Mouse (Mus musculus) adrenal gland, postnatal 0 days (tissue): ENCODE data around the gene Gm20481. TPM values are rescaled to one million over a fixed set of nuclear protein-coding genes. Genes with fewer than 3 reads are reported as not detected.

Experiments used
- polyA plus RNA-seq: library from polyadenylated mRNA; unstranded; fragments of >200 nt; fragmentation: Nextera tagmentation; extraction: Ambion mirVana; gene quantifications from 2 replicates; pipeline ENCODE4 v1.2.1, GENCODE M21; 2015

Gene Gm20481
- polyA plus RNA-seq, result not detected in 2 replicates

DNA sequence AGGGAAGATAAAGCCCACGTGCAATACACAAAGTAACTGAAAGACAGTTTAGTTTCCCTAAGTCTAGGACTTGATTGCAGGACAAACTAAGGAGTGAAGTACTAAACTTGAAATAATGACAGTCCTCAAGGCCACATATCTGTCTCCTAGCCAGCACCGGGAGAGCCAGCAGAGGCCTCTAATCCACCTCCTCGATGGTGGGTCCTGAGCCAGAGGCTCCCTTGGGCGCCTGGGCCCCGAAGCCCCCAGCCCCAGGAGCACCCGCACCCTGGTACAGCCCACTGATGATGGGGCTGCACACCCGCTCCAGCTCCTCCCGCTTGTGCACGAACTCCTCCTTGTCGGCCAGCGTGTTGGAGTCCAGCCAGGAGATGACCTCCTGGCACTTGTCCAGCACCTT, at the start of gene Gm20481:
TSS of gene Gm20481 (plus strand) at position 91 of the 400 bp plus-strand sequence.

DNA sequence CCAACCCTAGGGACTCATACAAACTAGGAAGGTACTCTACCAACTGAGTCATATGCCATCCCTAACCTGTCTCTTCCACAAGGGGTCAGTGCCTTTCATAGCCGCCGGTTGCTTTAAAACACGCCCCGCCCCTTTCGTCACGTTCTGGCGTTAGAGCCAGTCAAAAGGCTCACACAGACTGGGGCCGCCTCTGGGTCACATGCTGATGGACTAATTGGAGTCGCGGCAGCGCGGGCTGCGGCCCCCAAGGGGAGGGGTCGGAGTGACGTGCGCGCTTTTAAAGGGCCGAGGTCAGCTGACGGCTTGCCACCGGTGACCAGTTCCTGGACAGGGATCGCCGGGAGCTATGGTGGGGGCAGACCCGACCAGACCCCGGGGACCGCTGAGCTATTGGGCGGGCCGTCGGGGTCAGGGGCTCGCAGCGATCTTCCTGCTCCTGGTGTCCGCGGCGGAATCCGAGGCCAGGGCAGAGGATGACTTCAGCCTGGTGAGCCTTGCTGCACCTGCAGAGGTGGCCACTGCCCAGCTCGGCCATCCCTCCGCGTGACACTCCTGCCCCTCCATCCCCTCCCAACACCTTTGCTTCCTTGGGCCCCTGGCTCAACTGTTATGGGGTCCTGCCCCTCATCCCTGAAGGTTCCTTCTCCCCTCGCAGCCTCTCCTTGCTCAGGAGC, 38.5 kb upstream of the Gm20481 start, which contains the start of gene Neu1:
TSS of gene Neu1 (plus strand) at position 193 of the 674 bp plus-strand sequence.

DNA sequence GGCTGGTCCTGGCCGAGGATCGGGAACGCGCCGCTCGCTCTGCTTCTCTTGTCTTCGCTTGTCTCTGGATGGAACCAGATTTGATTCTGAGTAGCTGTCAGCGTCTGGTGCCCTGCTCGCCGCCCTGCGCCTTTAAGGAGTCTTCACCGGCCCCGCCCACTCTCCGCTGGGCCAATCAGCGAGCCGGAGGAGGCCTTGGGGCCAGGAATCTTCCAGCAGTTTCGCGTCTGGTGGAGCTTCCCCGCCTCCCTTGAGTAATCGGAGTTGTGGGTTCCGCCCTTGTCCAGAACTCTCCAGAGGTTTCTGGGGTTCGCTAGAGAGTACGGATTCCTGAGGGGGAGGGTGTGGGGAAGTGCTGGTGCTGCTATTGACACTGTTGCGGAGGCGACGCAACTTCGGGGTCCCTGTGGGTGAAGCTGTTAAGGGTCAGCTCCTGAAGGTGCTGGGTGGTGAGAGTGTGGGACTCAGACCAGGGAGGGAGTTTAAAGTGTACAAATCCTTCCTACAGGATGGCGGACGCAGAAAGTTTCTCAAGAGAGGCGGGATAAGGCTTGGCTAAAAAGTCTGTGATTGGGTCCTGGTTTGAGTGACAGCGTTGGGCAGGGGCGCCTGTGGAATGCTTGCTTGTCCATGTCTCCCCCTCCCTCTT, 10.5 kb upstream of the Gm20481 start, which contains the start of gene Hspa1b:
TSS of gene Hspa1b (minus strand) at position 109 of the 649 bp plus-strand sequence.

GRCm38 (mm10) chr17:34972069-34972749, 2.5 kb downstream of the Gm20481 start, which contains the start of the genes Hspa1a and Hspa1l:
Gene Hspa1a, minus strand, starts transcription at chr17:34972156.
Gene Hspa1l, plus strand, starts transcription at chr17:34972703.

GRCm38 (mm10) chr17:34981690-34982180, 12.0 kb downstream of the Gm20481 start, which contains the start of gene Lsm2:
Gene Lsm2, plus strand, starts transcription at chr17:34981862.

DNA sequence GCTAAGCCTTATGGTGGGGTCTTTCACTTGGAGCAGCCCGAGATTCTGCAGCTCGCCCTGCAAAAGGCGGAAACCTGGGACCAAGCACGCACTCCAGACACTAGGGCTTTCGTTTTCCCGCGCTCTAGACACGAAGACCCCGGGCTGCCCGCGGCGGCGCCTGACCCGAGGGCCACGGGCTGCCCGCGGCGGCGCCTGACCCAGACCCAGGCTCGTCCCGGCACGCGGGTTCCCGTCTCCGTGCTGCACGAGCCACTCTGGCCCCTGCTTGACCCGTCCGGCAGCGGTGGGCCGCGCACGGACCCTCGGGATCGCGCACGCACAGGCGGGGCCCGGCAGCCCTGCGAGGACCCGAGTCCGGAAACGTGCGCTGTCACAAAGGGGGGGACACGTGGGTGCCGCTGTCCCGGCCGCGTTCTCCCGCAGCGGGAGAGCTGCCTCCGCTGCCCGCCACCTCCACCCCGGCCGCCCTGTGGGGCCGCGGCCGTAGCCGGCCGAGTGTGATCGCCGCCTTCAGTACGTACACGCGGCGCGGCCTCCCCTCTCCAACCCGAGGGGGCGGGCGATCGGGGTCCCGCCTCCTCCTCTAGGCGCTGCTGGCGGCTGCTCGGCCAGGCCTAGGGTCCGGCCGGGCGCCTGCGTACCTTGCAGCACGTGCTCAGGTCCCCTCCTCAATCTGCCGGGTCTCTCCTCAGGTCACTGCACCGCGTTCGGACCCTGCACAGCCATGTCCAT, 31.2 kb downstream of the Gm20481 start, which contains the start of gene Vars:
TSS of gene Vars (plus strand) at position 271 of the 735 bp plus-strand sequence.

DNA sequence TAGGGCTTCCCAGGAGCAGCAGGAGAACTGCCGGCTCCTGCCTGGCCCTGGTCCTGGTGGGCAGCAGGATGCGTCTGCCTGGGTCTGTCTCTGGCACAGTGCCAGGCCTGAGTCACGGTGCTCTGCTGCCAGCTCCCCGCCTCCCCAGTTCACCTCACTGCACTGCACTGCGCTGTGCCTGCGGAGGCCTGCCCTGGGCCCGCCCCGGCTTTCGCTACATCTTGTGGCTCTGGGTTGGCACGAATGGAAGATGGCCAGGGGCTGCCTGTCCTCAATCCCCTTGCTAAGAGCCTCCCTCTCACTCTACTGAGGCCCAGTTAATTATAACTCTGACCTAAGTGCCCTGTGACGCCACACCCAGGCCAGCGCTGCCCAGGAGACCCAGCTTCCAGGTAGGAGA, 46.7 kb downstream of the Gm20481 start, which contains the start of gene Vwa7:
TSS of gene Vwa7 (plus strand) at position 204 of the 400 bp plus-strand sequence.

Other genes with a start within 250 kb of the Gm20481 start
- 182 and 224 TPM in 2 replicates for gene C4b, start 226.0 kb upstream of the Gm20481 start, polyA plus RNA-seq
- 2,316 and 6,586 TPM in 2 replicates for gene Cyp21a1, start 165.4 kb upstream of the Gm20481 start, polyA plus RNA-seq
- gene Stk19, start 133.0 kb upstream of the Gm20481 start, polyA plus RNA-seq, result 37.9 and 41.1 TPM in 2 replicates
- gene Dxo, start 132.9 kb upstream of the Gm20481 start, polyA plus RNA-seq, result 34.6 and 62.4 TPM in 2 replicates
- gene Skiv2l, start 119.7 kb upstream of the Gm20481 start, polyA plus RNA-seq, result 23.8 and 36.5 TPM in 2 replicates
- gene Nelfe, start 119.5 kb upstream of the Gm20481 start, polyA plus RNA-seq, result 56.9 and 73.9 TPM in 2 replicates
- gene Cfb, start 107.4 kb upstream of the Gm20481 start, polyA plus RNA-seq, result 27.2 and 40.8 TPM in 2 replicates
- 1.6 and 1.9 TPM in 2 replicates for gene Zbtb12, start 90.4 kb upstream of the Gm20481 start, polyA plus RNA-seq
- gene Gm20547, start 87.9 kb upstream of the Gm20481 start, polyA plus RNA-seq, result not detected in 2 replicates
- 37.4 and 41.0 TPM in 2 replicates for gene C2, start 71.6 kb upstream of the Gm20481 start, polyA plus RNA-seq
- gene Ehmt2, start 71.4 kb upstream of the Gm20481 start, polyA plus RNA-seq, result 45.4 and 52.6 TPM in 2 replicates
- 1.1 TPM in 2 replicates for gene Slc44a4, start 55.4 kb upstream of the Gm20481 start, polyA plus RNA-seq
- gene Neu1, start 38.7 kb upstream of the Gm20481 start, polyA plus RNA-seq, result 24.3 and 32.3 TPM in 2 replicates
- 1.4 and 1.6 TPM in 2 replicates for gene Hspa1b, start 10.7 kb upstream of the Gm20481 start, polyA plus RNA-seq
- gene Hspa1a, start 2.2 kb downstream of the Gm20481 start, polyA plus RNA-seq, result 11.8 and 21.4 TPM in 2 replicates
- gene Hspa1l, start 2.8 kb downstream of the Gm20481 start, polyA plus RNA-seq, result 0.11 and 0.17 TPM in 2 replicates
- 62.8 and 87.8 TPM in 2 replicates for gene Lsm2, start 11.9 kb downstream of the Gm20481 start, polyA plus RNA-seq
- 31.9 and 37.8 TPM in 2 replicates for gene Vars, start 31.1 kb downstream of the Gm20481 start, polyA plus RNA-seq
- 0.21 and 0.35 TPM in 2 replicates for gene Vwa7, start 46.7 kb downstream of the Gm20481 start, polyA plus RNA-seq
- gene Sapcd1, start 58.1 kb downstream of the Gm20481 start, polyA plus RNA-seq, result 4.2 and 6.4 TPM in 2 replicates
- gene Msh5, start 76.8 kb downstream of the Gm20481 start, polyA plus RNA-seq, result 2.5 and 3.4 TPM in 2 replicates
- 309 and 357 TPM in 2 replicates for gene Clic1, start 80.1 kb downstream of the Gm20481 start, polyA plus RNA-seq
- 134 and 219 TPM in 2 replicates for gene Ddah2, start 89.1 kb downstream of the Gm20481 start, polyA plus RNA-seq
- gene Ly6g6c, start 95.5 kb downstream of the Gm20481 start, polyA plus RNA-seq, result 0.19 and 0.61 TPM in 2 replicates
- gene Mpig6b, start 96.3 kb downstream of the Gm20481 start, polyA plus RNA-seq, result 0.55 and 0.69 TPM in 2 replicates
- gene Ly6g6e, start 107.0 kb downstream of the Gm20481 start, polyA plus RNA-seq, result 0.12 and 0.55 TPM in 2 replicates
- gene Ly6g6d, start 108.2 kb downstream of the Gm20481 start, polyA plus RNA-seq, result 1.4 and 2.1 TPM in 2 replicates
- gene Ly6g6f, start 115.7 kb downstream of the Gm20481 start, polyA plus RNA-seq, result 0.22 and 0.73 TPM in 2 replicates
- 94.1 and 104 TPM in 2 replicates for gene Abhd16a, start 119.4 kb downstream of the Gm20481 start, polyA plus RNA-seq
- gene Ly6g5c, start 138.4 kb downstream of the Gm20481 start, polyA plus RNA-seq, result not detected in 2 replicates
- 0.30 and 0.47 TPM in 2 replicates for gene Ly6g5b, start 145.5 kb downstream of the Gm20481 start, polyA plus RNA-seq
- 14.4 and 16.6 TPM in 2 replicates for gene Gpank1, start 151.5 kb downstream of the Gm20481 start, polyA plus RNA-seq
- 161 and 223 TPM in 2 replicates for gene Csnk2b, start 152.1 kb downstream of the Gm20481 start, polyA plus RNA-seq
- 8.9 and 11.5 TPM in 2 replicates for gene D17H6S53E, start 156.5 kb downstream of the Gm20481 start, polyA plus RNA-seq
- gene Apom, start 162.1 kb downstream of the Gm20481 start, polyA plus RNA-seq, result 26.8 and 40.5 TPM in 2 replicates
- gene Bag6, start 165.3 kb downstream of the Gm20481 start, polyA plus RNA-seq, result 40.7 and 47.0 TPM in 2 replicates
- 64.0 and 83.9 TPM in 2 replicates for gene Prrc2a, start 195.0 kb downstream of the Gm20481 start, polyA plus RNA-seq
- 28.3 and 48.7 TPM in 2 replicates for gene Aif1, start 206.2 kb downstream of the Gm20481 start, polyA plus RNA-seq
- 25.5 and 35.9 TPM in 2 replicates for gene Lst1, start 218.5 kb downstream of the Gm20481 start, polyA plus RNA-seq
- 2.1 and 4.4 TPM in 2 replicates for gene Ltb, start 224.5 kb downstream of the Gm20481 start, polyA plus RNA-seq
- 0.26 and 0.39 TPM in 2 replicates for gene Tnf, start 232.1 kb downstream of the Gm20481 start, polyA plus RNA-seq
- gene Lta, start 235.4 kb downstream of the Gm20481 start, polyA plus RNA-seq, result 0.09 and 0.25 TPM in 2 replicates